Mouse (Mus musculus) thymus, adult 18-20 months (tissue): Measurements from ENCODE around the gene Dmtf1.
"Not testable (repeated sequence)": the region's sequence is repeated elsewhere in the genome, so short reads cannot be mapped to it uniquely, and the experiment has no call there.

Experiments
- DNase-seq, 2 experiments: peaks; one replicate each; pipeline ENCODE4 v3.0.0; 2022; ENCODE audit warnings: mixed read lengths in 2 of 2

Gene Dmtf1

DNA sequence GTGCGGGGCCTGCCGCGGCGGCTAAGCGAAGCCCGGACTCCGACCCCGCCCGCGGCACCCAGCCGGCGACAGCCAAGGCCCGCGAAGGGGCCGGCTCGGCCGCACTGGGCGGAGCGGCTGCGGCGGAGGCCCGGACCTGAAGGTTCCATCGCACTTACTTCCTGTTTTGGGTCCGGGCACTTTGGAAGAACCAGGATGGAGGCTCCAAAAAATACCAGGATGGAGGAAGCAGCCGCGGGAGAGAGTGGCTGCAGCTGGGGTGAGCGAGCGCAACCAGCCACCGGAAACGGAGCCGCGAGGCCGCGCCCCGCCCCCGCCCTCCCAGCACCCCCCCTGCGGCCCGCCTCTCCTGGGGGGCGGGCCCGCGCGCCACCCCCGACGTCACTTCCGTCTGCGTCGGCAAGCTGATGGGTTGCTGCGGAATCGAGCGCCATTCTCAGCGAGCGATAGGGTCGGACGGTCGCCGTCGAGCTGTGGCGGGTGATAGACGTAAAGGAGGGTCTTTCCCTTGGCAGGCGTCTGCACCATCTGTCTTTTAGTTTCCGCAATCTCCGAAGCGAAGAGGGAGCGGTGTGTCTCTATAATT lies at the start of gene Dmtf1:
TSS of gene Dmtf1 (minus strand) at position 321 of the 586 bp plus-strand sequence.
- DNase-seq, result peak; percentile 74 to 79

DNA sequence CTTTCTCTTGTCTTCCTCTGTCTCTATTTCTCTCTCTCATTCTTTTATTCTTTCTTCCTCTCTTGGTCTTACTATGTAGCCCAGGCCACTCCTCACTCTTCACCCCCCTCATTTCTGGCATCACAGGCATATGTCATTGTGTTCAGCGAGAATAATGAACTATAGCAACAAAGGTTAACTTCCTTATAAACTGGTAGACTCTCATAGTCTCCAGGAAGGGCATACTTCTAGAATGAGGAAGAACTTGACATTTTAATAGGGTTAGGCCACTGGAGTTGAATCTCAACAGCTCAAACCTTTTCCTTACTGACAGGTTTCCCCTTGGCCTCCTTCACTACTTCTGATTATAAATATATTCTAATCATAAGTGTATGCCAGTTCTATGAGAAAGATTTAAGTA lies 24.9 kb upstream of the Dmtf1 start:
- no peak for DNase-seq

DNA sequence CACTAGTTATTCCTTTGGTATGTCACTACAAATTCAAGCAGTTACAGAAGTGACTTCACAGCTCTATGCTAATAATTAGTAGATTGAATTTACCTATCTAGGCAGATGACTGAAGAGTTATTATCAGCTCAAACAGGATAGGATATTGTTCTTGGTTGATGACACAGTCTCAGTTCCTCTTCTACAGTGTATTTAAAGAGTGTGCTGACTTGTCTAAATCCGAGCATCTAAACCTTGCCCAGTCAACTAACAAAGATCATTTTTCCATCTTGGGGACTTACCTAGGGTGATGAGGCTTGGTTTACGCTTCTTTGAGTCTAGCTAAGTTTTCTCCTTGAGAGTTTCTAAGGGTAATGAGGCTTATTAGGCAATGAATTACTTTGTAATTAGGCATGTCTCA lies 11.7 kb upstream of the Dmtf1 start:
- DNase-seq, result no peak

- not testable (repeated sequence) for DNase-seq
Measured at GRCm38 (mm10) chr5:9169328-9170005, 7.9 kb upstream of the Dmtf1 start.

DNA sequence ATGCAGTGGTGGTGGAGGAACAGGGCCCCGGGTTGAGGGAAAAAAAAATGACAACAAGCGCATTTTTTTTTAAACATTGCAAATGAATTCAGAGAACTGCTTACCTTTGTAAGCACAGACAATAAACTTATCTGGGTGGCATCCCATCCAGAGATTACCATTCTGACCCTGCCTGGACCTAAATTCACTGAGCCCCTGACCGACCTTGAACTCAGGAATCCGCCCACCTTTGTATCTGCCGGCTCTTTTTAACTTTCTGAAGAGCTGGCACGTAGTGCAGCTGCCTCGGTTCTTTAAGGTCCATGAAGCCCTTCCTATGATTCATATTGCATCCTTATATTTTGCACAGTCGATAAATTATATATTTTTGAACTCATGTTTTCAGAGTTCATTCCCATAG lies 4.8 kb upstream of the Dmtf1 start:
- no peak for DNase-seq

DNA sequence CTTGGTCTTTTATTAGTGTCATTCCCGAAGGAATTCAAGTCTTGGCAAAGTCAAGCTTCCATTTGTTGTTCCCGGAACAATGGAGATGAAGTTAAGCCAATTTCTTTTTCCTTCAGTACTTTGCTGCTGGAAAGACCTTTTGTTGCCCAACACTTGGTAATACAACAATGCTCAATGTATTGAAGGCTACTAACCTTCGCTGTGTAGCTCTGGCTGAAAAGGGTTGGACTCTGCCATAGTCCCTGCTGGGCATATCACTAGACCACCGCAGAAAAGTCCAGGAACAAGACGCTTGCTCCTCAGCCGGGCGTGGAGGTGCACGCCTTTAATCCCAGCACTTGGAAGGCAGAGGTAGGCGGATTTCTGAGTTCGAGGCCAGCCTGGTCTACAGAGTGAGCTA lies 3.6 kb upstream of the Dmtf1 start:
- DNase-seq, result not testable (repeated sequence)

- DNase-seq, result no peak
Measured at GRCm38 (mm10) chr5:9163411-9163810, 1.8 kb upstream of the Dmtf1 start.

DNA sequence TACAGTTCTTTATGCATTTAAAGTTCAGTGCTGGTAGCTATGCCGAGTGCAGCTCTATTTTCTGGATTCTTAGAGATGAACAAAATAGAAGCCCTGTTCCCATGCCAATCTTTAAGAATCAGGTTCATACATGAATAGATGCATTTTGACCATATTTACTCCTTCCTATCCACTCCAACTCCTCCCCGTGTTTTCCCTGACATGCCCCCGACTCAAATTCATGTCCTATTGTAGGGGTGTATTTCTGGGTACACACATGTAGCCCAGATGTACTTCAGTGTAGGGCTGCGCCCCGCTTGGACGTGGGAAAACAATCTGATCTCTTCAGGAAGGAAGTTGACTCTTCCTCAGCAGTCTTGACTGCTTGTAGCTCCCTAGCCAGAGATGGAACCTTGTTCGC lies 512 bp upstream of the Dmtf1 start:
- peak in 1 of 2 experiments; percentile 23 for DNase-seq

- DNase-seq, result peak in 1 of 2 experiments; percentile 42
Measured at GRCm38 (mm10) chr5:9160831-9161455, 633 bp downstream of the Dmtf1 start.

DNA sequence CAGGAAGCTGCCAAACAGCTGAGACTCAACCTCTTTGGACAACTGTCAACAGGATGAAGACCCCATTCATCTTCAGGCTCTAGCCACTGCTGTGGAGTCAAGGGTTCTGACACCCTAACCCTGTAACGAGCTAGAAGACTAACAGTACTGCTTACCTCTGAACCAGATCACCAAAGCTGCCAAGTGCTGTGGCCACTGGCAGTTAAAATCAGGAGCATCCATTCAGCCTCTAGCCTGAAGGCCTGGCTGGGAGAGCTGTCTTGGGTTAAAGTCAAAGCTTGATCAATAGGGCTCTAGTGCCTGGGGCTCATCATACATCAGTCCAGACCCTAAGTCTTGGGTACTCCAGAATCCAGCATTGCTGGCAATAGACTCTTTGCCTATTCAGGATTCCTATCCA lies 4.2 kb downstream of the Dmtf1 start:
- DNase-seq, result no peak

DNA sequence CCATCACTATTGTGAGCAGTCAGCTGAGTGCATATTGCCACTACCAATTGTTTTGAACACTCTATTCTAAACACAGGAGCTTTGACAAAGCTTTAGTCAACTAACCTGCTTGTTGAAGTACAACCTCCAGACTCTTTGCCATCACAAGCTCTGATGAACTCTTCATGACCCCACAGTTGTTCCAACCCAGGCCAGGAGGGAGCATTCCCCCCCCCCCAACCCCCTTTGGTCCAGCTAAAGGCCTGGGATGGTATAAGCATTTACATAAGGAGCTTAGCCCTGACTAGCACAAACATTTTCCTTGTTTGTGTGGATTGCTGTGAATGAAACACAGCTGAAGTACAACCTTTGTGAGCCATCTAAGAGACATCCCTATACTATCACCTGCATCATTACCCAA lies 4.8 kb downstream of the Dmtf1 start:
- DNase-seq, result no peak

GRCm38 (mm10) chr5:9149273-9149850 lies 12.2 kb downstream of the Dmtf1 start:
- DNase-seq, result no peak

DNA sequence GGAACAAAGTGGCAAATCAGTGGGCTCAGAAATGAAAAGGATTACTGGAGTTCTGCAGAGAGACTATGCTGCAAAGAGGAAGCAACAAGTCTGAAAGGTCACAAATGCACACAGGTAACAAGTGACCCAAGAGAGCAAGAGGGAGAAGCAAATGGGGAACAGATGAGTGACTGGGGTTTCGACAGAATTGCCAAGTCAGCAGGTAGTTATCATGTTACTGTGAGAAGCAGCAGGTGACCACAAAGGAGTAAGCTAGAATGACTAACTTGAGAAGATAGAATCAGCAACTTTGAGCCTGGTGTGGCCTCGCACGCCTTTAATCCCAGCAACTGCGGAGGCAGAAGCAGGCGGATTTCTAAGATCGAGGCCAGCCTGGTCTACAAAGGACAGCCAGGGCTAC lies 19.2 kb downstream of the Dmtf1 start:
- no peak for DNase-seq

DNA sequence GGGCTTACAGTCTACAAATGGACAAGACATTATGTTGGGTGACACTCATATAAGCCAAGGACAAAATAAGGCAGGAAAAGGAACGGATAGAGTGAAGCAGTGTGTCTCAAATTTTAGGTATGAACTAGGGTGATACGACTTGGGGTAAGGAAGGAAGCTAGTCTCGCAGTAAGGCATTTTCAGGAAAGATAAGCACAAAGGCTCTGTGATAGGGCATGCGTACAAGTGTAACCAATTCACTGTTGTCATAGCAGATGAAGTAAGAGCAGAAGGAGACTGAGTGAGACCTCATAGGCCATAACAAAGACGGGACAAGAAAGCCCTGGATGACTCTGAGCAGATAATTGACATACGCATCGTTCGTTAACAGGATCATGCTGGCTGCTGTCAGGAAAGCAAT lies 20.9 kb downstream of the Dmtf1 start:
- no peak for DNase-seq

DNA sequence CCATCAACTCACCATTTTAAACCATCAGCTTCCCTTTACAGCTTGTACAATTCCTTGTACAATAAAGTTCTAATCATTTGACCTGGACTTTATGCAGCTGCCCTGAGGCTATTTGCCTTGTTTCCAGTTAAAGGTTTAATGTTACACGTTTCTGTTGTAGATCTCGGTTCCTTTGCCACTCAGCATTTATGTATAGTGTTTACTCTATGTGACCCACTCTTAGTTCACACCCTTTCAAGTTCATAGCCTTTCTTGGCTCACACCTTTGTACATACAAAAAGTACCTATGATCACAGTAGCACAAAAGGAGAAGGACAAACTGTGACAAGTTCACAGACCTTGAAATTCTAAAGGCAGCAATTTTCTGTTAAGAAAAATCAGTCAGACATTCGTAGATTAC lies 26.0 kb downstream of the Dmtf1 start:
- DNase-seq, result no peak

GRCm38 (mm10) chr5:9131786-9132185 lies 29.8 kb downstream of the Dmtf1 start:
- no peak for DNase-seq

DNA sequence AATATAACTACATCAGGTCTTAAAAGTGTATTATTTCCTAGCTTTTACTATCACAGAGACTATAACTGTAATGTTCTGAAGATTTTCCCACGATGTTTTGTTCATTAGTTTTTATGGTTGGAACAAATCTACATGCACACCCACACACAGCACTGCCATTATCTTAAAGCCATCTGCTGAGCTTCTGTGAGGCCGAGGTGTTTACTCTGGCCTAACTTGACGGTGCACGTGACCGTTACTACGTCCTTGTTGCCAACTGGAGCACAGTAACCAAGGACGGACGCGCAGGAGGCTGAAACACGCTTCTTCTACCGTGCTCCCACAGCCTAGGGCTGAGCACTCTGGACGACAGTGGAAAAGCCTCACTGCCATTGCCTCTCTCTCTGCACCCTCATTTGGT lies 33.0 kb downstream of the Dmtf1 start:
- DNase-seq, result no peak

DNA sequence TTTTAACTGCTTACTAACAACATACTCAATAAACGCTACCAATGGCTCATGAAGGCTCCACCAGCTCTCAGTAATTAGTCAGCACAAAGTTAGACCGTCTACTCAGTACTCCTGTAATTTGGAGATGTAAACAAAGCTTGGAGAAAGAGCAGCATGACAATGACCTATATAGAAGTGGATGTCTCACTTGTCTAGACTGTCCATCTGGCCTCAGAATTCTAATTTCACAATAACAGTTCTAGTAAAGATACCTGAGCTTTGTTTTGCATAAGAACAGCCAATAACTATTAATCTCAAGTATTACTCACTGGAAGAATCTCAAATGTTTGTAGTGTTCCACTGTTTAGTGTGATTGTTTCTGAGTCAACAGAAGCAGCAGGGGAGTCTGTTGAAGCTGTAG lies 37.4 kb downstream of the Dmtf1 start:
- no peak for DNase-seq

DNA sequence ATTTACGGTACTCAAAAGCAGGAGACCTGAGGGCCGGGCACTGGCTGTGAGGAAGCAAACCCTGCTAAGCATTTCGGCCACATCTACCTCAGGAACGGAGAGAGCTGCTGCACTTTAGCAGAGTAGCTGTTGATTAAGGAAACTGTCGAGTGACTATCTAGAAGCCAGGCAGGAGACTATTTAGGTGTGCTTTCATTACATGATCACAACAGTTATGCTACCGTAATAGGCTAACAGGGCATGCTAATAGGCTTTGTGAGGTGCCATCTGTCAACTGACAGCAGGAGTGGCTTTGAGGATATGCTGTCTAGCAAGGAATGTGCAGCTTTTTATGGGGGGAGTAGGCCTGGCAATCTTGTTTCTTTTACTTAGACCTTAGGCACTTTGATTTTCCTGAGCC lies 47.4 kb downstream of the Dmtf1 start:
- no peak for DNase-seq

- DNase-seq, result peak; percentile 19 to 32
Measured at GRCm38 (mm10) chr5:9111759-9112158, 49.8 kb downstream of the Dmtf1 start.

DNA sequence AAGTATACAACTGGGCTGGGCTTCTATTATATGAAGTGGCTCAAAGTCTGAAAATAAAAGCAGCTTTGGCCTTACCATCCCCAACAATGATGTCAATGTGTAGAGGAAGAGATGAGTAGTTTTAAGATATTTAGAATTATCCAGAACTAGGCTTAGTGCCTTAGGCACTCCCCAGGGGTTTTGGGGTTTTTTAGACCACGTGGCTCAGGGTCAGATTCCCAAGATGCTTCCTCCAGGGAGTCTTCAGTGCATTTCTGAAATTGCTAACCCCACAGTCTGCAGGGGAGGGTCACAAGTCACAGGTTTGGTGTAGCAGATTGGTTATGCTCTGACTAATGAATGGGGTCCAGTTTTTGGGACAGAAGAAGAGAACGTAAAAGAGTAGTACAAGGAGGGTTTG lies 50.3 kb downstream of the Dmtf1 start:
- DNase-seq, result no peak

DNA sequence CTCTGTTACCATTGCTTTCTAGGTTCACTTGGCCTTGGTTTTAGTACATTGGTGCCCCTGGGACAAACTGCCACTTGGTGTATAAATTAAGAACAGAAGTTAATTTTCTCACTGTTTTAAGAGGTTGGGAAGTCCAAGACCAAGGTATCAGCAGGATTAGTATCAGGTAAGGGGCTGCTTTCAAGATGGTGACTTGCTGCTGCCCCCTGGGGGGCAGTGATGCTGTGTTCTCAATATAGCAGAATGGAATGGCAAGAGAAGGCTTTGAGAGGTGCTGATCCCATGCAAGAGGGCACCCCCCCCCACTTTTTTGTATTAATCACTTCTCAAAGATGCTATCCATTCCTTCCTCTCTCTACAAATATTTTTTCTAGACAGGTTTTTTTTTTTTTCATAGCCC lies 52.0 kb downstream of the Dmtf1 start:
- DNase-seq, result no peak

- no peak for DNase-seq
Measured at GRCm38 (mm10) chr5:9108490-9108889, 53.1 kb downstream of the Dmtf1 start.
